Mouse (Mus musculus): Measurements from ENCODE around the gene Arap1. TPM values are rescaled to one million over a fixed set of nuclear protein-coding genes. Genes with fewer than 3 reads are reported as not detected.

Gene Arap1
- polyA plus RNA-seq, 1 experiment from 2014 or later, result 31.2 TPM

DNA sequence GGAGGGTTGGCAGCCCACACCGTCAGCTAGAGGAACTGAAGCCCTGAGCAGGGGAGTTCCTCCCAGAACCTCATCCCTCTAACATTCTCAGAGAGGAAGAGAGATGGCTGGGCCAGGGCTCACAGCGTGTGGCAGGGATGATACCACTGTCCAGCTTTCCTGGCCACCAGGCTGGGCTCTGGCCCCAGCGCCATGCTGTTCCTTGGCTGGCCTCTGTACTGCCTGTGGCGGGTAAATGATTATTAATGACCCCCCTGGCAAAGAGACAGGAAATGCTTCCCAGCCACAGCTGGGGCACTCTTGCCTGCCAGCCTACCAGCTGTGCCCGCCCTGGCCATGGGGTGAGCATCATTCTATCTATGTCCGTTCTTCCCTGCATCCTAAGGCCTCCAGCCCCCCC is 107.3 kb downstream of the Arap1 start:
- no peak for ATAC-seq

DNA sequence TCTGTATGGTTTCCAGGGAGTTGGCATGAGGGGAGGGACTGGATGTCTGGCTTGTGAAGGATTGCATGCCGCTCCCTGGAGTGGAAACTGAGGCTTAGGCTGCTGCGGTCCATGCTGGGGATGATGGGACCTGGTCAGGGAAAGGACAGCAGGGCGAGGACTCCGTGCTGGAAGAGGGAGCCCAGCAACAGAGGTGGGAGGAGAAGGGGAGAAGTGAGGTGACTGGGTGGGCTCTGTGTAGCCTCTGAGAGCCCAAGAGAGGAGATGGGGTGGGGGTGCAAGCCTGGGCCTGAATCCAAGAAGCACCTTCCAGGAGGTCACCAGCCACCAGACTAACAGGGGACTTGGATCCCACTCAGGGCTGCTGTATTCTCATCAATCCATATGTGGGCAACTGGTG is 108.5 kb downstream of the Arap1 start:
- ATAC-seq, result no peak
- TF ChIP-seq CTCF (IDR thresholded peaks at IDR 0.05; ENCODE audit: low read depth), result no peak
- Histone ChIP-seq H3K4me1 (replicated peaks; ENCODE audit: control insufficient read depth, insufficient read depth, low read length) (no peaks in the 10 kb centered on the region), H3K36me3 (ENCODE audit: control insufficient read depth, insufficient read depth) (no peaks in the 10 kb centered on the region), H3K27ac (ENCODE audit: low read depth, low read length) (no peak overlapping the region), H3K27me3 (replicated peaks; ENCODE audit: control insufficient read depth, insufficient read depth, low read length) (peaks cover 4% of the 10 kb centered on the region; the same call in 1 of the 2 replicates), H3K4me2 (replicated peaks; ENCODE audit: low read depth) (no peak overlapping the region), H3K9ac (ENCODE audit: low read depth, low read length) (no peak overlapping the region), H3K9me3 (ENCODE audit: control insufficient read depth) (no peaks in the 10 kb centered on the region), H3K4me3 (ENCODE audit: low read depth, low read length) (no peak overlapping the region)
- WGBS, result 78% methylated on average over 4 of the region's 4 CpGs

More for the DNA sequence above, 107.3 kb downstream of the Arap1 start:
- Histone ChIP-seq H3K4me3 (ENCODE audit: low read depth, low read length) (no peak overlapping the region), H3K9me3 (ENCODE audit: control insufficient read depth) (no peaks in the 10 kb centered on the region), H3K27ac (ENCODE audit: low read depth, low read length) (no peak overlapping the region), H3K9ac (ENCODE audit: low read depth, low read length) (no peak overlapping the region), H3K4me2 (replicated peaks; ENCODE audit: low read depth) (no peak overlapping the region), H3K4me1 (replicated peaks; ENCODE audit: control insufficient read depth, insufficient read depth, low read length) (no peaks in the 10 kb centered on the region), H3K36me3 (ENCODE audit: control insufficient read depth, insufficient read depth) (no peaks in the 10 kb centered on the region), H3K27me3 (replicated peaks; ENCODE audit: control insufficient read depth, insufficient read depth, low read length) (peaks cover 7% of the 10 kb centered on the region; the same call in 1 of the 2 replicates)
- no peak for TF ChIP-seq CTCF (IDR thresholded peaks at IDR 0.05; ENCODE audit: low read depth)
- 82% methylated on average over 6 of the region's 6 CpGs for WGBS

DNA sequence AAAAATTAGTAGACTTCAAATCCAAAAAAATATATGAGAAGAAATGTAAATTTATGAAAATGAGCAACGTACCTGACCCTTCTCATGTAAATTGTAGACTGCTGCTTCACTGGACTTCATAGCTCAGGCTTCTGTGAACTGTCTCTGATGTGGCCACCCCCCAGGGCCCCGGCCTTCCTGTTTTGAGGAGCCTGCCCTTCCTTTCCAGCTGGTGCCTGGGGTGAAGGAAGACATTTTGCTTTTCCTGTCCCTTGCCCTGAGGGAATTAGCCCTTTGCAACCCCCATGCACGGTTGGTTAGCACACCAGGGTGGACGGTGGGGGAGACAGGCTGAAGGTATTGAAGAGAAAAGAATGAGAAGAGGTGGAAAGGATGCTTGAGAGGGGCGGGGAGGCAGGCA is 108.9 kb downstream of the Arap1 start:
- H3K27me3 ChIP-seq (replicated peaks; ENCODE audit: control insufficient read depth, insufficient read depth, low read length), result no peaks in the 10 kb centered on the region
- no peak overlapping the region for H3K9ac ChIP-seq (ENCODE audit: low read depth, low read length)
- H3K36me3 ChIP-seq (ENCODE audit: control insufficient read depth, insufficient read depth), result no peaks in the 10 kb centered on the region
- no peak for TF ChIP-seq CTCF (IDR thresholded peaks at IDR 0.05; ENCODE audit: low read depth)
- no peaks in the 10 kb centered on the region for H3K4me1 ChIP-seq (replicated peaks; ENCODE audit: control insufficient read depth, insufficient read depth, low read length)
- 45% methylated on average over 5 of the region's 5 CpGs for WGBS
- H3K9me3 ChIP-seq (ENCODE audit: control insufficient read depth), result no peaks in the 10 kb centered on the region
- no peak overlapping the region for H3K4me3 ChIP-seq (ENCODE audit: low read depth, low read length)
- no peak overlapping the region for H3K27ac ChIP-seq (ENCODE audit: low read depth, low read length)
- no peak overlapping the region for H3K4me2 ChIP-seq (replicated peaks; ENCODE audit: low read depth)
- ATAC-seq, result no peak

DNA sequence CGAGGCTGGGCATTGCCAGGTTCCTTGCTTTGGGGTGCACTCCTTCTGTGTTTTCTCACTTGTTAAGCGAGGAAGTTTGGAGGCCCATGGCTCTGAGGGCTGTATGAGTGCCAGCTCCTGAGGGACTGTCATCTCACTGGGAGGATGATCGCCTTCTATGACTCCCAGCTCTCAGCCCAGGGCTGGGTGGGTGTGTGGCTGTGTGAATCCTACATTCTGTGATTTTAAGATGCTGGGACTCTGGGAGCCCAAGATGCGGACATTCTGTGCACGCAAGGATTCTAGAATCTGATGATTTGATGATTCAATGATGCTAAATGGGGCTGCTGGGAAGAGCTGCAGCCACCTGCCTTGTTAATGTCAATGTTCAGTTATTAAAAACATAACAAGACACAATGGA is 109.4 kb downstream of the Arap1 start:
- WGBS, result 67% methylated on average over 5 of the region's 5 CpGs
- no peak for TF ChIP-seq CTCF (IDR thresholded peaks at IDR 0.05; ENCODE audit: low read depth)
- Histone ChIP-seq H3K4me3 (ENCODE audit: low read depth, low read length) (no peak overlapping the region), H3K4me2 (replicated peaks; ENCODE audit: low read depth) (no peak overlapping the region), H3K36me3 (ENCODE audit: control insufficient read depth, insufficient read depth) (no peaks in the 10 kb centered on the region), H3K9me3 (ENCODE audit: control insufficient read depth) (no peaks in the 10 kb centered on the region), H3K27ac (ENCODE audit: low read depth, low read length) (no peak overlapping the region), H3K9ac (ENCODE audit: low read depth, low read length) (no peak overlapping the region), H3K27me3 (replicated peaks; ENCODE audit: control insufficient read depth, insufficient read depth, low read length) (no peaks in the 10 kb centered on the region), H3K4me1 (replicated peaks; ENCODE audit: control insufficient read depth, insufficient read depth, low read length) (no peaks in the 10 kb centered on the region)
- no peak for ATAC-seq

DNA sequence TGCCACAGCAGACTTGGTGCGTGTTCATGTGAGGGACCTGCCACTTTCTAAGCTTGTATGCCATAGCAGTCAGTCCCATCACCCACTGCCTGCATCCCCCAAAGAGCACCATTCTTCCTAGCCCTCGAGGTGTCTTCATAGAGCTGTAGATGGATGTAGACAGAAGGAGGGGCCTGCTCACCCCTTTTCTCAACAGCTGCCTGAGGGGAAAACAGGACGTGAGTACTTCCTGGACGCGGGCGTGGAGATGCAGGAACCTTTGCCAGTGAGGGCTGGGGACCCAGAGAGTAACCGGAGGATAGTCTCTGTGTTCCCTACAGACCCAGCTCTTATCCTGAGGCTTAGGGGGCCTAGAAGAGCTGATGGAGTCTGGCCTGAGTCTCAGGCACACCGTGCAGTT is 109.9 kb downstream of the Arap1 start:
- H3K4me3 ChIP-seq (ENCODE audit: low read depth, low read length), result no peak overlapping the region
- H3K4me2 ChIP-seq (replicated peaks; ENCODE audit: low read depth), result no peak overlapping the region
- H3K36me3 ChIP-seq (ENCODE audit: control insufficient read depth, insufficient read depth), result no peaks in the 10 kb centered on the region
- no peaks in the 10 kb centered on the region for H3K9me3 ChIP-seq (ENCODE audit: control insufficient read depth)
- H3K9ac ChIP-seq (ENCODE audit: low read depth, low read length), result no peak overlapping the region
- no peak for TF ChIP-seq CTCF (IDR thresholded peaks at IDR 0.05; ENCODE audit: low read depth)
- no peaks in the 10 kb centered on the region for H3K27me3 ChIP-seq (replicated peaks; ENCODE audit: control insufficient read depth, insufficient read depth, low read length)
- H3K27ac ChIP-seq (ENCODE audit: low read depth, low read length), result no peak overlapping the region
- no peaks in the 10 kb centered on the region for H3K4me1 ChIP-seq (replicated peaks; ENCODE audit: control insufficient read depth, insufficient read depth, low read length)
- ATAC-seq, result no peak
- WGBS, result 35% methylated on average over 8 of the region's 8 CpGs

DNA sequence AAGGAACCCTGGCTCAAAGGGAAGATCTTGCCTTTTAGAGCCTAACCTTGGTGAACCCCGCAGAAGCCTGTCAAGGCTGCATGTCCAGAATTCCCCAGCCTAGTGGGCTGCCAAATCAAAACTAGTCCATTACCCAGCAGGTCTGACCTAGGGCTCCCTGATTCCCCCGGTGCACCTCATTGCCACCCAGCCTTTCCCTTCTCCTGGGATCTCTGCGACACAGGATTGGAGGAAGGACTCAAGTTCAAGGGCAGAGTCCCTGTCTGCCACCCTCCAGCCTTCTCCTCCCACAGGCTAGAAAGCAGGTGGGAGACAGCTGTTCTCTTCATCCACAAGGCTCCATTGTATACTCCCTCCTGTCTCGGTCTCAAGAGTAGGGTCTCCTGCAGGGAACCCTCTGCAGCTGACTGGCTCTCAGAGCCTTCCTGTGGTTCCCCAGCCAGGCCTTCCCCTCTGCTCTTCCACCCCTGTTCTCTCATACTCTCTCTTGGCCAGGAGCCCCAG is 110.5 kb downstream of the Arap1 start:
- no peak overlapping the region for H3K9ac ChIP-seq (ENCODE audit: low read depth, low read length)
- no peak overlapping the region for H3K4me3 ChIP-seq (ENCODE audit: low read depth, low read length)
- no peak overlapping the region for H3K27ac ChIP-seq (ENCODE audit: low read depth, low read length)
- no peaks in the 10 kb centered on the region for H3K4me1 ChIP-seq (replicated peaks; ENCODE audit: control insufficient read depth, insufficient read depth, low read length)
- H3K9me3 ChIP-seq (ENCODE audit: control insufficient read depth), result no peaks in the 10 kb centered on the region
- no peak for TF ChIP-seq CTCF (IDR thresholded peaks at IDR 0.05; ENCODE audit: low read depth)
- H3K27me3 ChIP-seq (replicated peaks; ENCODE audit: control insufficient read depth, insufficient read depth, low read length), result no peaks in the 10 kb centered on the region
- WGBS, result 69% methylated on average over 4 of the region's 4 CpGs
- no peaks in the 10 kb centered on the region for H3K36me3 ChIP-seq (ENCODE audit: control insufficient read depth, insufficient read depth)
- no peak overlapping the region for H3K4me2 ChIP-seq (replicated peaks; ENCODE audit: low read depth)
- no peak for ATAC-seq

DNA sequence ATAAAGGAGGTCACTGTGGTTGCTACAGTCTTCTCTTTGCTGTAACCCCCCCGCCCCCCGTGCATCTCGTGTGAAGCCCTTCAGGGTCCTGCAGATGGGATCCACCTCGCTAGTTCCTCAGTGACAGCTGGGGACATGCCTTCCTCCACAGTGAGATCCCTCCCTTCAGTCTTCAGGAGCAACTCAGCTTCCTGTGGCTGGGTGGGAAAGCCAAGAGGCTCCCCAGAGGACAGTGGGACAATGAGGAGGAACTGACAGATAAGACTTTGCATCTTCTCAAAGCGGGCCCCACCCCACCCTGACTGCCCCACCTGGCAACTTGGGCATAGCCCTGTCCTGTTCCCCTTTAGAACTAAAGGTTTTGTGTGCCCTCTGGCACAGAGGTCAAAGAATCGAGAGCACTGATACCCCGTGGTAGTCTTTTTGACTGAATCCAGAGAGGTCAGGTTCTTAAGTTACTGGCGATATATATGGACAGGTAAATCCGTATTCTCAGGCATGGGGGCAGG is 111.5 kb downstream of the Arap1 start:
- Histone ChIP-seq H3K4me1 (replicated peaks; ENCODE audit: control insufficient read depth, insufficient read depth, low read length) (no peaks in the 10 kb centered on the region), H3K9me3 (ENCODE audit: control insufficient read depth) (no peaks in the 10 kb centered on the region), H3K4me3 (ENCODE audit: low read depth, low read length) (no peak overlapping the region), H3K27me3 (replicated peaks; ENCODE audit: control insufficient read depth, insufficient read depth, low read length) (0 out of 2 replicates have a peak, but pooled peaks cover 2% of the 10 kb centered on the region), H3K27ac (ENCODE audit: low read depth, low read length) (no peak overlapping the region), H3K36me3 (ENCODE audit: control insufficient read depth, insufficient read depth) (no peaks in the 10 kb centered on the region), H3K4me2 (replicated peaks; ENCODE audit: low read depth) (no peak overlapping the region), H3K9ac (ENCODE audit: low read depth, low read length) (no peak overlapping the region)
- WGBS, result 68% methylated on average over 9 of the region's 9 CpGs
- ATAC-seq, result no peak
- TF ChIP-seq CTCF (IDR thresholded peaks at IDR 0.05; ENCODE audit: low read depth), result no peak
